Mouse (Mus musculus) embryo, embryonic 11.5 days (tissue): ENCODE results near the gene Slc38a6.
A peak's percentile ranks its signal among the peaks of the same experiment; 100 is the strongest.

ENCODE experiments used
- DNase-seq: peaks from one replicate; pipeline ENCODE4 v3.0.0-alpha.2; 2012; ENCODE audit warnings: low read depth, low spot score

The Slc38a6 gene

DNA sequence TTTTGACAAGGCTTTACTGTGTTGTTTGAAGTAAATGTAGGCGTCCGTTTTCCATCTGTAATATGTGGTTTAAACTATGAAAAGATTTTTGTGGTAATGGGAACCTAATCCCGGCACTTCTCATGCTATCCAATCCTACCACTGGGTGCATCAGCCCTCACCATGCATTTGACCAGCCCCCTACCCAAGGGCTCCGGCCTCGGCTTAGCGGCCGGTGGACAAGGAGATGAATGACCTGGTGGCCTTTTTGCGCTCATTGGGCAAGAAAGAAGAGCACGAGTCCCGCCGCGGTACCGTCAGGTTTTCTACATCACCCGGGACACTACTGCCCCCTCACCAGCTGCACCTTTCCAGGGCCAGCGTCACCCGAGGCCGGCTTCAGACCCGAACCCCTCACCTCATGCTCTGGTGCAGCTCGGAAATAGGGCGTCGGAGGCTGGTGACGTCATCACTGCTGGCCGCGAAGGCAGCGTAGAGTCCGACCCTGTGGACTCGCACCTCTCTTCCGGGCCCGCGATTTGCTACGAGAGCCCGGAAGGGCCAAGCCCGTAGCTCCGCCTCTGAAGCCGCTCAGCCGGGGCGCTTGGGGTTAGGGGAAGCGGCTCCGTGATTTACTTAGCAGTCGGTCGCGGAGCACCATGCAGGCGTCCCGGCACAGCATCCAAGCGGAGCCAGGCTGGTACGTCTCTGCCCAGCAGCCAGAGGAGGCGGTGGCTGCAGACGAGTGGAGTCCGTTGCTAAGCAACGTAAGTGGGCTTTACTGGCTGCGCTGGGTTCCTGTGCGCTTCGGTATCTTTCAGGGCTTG lies at the start of gene Slc38a6, which contains the start of gene Trmt5:
TSS of gene Slc38a6 (plus strand) at position 493 of the 806 bp plus-strand sequence.
TSS of gene Trmt5 (minus strand) at position 424 of the 806 bp plus-strand sequence.
- DNase-seq, result peak; percentile 89

DNA sequence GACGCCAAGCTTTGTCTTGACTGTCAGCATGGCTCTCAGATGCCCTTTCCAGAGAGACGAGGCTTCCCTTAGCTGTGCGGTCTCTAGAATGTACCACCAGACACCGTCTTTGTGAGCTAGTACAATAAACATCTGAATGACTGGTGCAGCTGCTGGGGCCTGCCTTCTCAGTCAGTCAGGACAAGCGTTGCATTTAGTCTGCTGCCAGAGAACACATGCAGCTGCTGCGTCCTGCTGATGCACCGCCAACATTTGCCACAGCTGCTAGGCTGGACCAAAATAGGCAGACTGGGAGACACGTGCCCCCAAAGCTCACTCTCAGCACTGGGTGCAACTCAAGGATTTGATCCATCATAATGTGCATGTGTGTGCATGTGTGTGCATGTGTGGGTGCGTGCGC lies 44.6 kb upstream of the Slc38a6 start:
- DNase-seq, result no peak

DNA sequence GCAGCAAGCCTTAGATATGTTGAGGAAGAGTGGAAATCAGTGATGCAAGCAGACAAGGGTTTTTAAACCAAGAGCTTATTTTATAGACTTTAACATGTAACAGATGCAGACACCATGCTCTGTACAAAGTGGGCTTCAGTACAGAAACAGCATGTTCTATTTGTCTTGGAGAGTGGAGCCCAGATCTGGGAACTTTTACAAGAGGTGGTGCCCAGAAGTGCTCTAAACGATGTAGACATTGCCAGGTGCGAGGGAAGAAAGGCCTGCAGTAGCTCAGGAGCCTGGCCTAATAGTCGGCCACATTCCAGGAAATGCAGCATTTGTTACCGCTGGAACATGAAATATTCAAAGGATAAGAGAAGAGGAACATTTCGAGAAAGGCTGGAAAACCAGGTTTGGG lies 40.9 kb upstream of the Slc38a6 start:
- no peak for DNase-seq

DNA sequence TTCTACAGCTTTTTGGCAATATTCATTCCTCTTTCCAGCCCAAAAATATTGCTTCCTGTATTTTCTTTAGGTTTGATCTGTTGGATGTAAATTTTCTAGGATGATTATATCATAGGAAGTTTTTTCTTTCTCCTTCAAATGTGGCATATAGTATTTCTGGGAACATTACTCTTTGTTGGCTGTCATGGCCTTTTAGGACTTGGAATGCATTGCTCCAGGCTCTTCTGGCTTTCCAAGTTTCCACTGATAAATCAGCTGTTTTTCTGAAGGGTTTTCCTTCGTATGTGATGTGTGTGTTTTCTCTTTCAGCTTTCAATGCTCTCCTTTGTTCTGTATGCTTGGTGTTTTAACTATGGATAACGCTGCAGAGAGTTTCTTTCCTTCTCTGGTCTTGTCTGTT lies 31.6 kb upstream of the Slc38a6 start:
- no peak for DNase-seq

DNA sequence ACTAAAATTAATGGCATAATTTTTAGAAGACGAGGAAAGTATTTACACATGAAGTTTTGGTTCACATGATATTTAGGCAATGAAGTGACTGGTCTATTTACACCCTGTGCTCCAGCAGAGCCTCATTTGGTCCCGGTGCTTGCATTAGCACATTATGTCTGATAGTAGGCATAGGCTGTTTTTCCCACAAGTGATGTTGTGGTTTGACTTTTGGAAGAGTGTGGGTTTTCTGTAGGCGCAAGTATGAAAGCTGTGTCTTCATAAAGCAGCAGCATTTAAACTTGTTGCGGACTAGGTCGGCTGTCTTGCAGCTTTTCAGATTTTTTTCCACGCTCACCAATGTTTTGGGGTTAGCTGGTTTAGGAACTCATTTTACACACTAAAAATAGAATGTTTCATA lies 27.3 kb upstream of the Slc38a6 start:
- DNase-seq, result no peak

DNA sequence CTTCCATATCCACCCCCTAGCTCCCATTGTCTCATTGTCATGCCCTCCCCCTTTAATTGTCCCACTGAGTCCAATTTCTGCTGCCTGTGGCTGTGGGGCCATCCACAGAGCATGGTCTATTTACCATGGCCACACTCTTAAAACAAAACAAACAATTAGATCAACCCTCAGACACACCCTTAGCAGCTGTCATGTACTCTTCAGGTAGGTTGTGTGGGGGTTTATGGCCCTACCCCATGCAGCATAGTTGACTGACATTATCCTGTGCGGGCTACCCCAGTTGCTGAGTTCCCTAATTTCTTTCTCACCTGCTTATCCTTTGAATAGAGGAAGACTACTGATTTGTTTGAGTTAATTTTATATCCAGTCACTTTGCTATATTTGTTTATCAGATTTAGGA lies 26.2 kb upstream of the Slc38a6 start:
- DNase-seq, result no peak

DNA sequence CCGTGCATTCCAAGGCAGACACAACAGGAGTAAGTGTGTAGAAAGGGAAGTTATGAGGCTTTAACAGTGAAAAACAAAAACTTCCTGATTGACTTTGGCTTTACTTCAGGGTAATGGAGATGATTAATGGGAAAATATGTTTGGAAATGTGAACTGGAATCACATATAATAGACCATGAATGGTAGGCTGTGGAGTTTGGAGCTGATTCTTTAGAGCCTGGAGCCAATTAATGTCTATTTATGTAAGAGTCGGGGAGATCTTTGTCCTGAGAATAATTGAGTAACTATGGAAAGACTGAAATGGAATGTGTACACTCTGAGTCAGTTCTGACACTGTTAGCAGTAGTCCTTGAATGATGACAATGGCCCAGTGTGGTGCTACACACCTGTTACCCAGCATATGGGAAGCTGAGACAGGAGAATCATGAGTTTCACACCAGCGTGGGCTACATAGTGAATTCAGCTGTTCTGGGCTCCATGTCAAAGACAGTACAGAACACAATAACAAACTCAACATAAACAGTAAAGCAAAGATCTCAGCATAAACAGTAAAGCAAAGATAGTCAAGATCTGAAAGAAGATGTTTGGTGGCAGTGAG lies 21.1 kb upstream of the Slc38a6 start:
- no peak for DNase-seq

DNA sequence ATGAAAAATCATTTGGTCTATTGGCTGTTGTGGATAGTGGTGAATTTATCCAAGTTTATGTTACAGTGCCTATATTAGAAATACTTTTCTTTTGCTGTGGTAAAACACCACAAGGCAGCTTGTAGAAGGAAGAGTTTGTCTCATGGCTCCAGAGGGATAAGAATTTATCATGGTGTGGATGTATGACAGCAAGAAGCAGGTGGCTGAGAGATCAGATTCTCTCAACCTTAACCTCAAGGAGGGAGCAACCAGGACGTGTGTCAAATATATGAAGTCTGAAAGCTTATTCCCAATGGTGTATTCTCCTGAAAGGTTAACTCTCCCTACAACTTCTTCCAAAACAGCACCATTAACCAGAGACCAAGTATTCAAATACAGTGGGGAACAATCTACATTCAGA lies 20.0 kb upstream of the Slc38a6 start:
- no peak for DNase-seq

DNA sequence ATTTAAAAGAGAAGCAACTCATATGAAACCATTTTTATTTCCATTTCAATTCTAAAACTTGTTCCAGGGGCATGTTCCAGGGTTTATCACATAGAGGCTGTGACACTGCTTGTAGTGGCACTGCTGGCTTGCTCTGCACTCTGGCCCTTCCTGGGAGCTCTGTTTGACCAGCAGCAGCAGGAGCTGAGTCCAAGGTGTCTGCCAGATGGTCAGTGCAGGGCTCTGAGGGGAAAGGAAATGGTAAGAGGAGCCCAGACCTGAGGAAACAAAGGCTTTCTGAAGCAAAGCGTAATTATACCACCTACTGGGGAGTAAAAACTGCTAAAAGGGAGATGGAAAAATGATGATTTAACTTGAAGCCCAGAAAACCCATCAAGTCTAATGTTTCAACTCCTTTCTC lies 18.1 kb upstream of the Slc38a6 start:
- DNase-seq, result no peak

DNA sequence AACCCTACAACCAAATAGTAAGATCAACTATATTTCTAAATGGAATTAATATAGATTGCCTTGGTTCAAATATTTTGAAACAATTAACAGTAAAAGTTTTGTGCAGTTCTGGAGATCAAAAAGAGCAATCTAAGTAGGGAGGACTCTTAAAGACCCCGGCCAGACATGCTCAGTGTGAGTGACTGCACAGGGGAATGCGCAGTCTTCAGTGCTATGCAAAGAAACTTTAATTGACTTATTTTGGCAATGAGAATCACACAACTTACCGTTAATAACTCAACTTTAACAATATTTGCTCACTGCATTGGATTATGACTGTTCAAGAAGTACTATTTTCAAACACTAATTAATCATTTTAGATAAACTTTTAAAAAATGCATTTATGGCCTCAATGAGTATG lies 17.0 kb upstream of the Slc38a6 start:
- DNase-seq, result no peak

DNA sequence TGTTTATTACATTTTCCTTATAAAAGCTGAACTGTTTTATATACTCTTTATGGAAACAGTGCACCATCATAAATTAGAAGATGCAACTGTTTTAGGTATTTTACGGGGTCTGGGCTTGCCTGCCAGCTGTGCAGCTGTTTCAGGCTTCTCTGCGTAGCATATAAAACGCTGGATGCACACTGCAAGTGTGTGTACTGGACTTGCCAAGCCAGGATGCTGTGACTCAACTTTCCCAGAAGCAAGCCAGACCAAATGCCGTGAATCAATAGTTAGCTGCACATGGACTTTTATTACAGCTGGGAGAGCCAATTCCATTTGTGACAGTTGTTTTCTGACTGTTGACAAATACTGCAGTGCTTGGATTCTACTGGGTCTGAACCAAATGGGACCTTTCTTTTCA lies 16.6 kb upstream of the Slc38a6 start:
- DNase-seq, result no peak

DNA sequence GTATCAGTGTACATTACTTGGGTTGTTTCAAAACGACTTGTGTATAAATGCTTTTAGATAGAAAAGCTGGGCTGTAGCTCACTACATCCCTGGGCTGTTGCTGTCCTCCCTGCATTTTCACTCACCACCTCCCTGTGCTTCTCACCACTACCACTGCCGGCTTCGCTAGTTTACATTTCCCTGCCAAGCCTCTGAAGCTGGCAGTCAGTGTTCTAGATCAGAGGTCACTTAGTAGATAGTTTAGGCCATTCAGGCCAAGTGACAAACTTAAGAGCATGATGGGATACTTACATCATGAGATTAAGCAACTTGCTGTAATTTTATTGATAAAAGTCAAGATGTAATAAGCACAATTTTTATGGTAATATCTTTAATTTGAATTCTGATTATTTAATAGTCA lies 11.7 kb upstream of the Slc38a6 start:
- DNase-seq, result no peak

DNA sequence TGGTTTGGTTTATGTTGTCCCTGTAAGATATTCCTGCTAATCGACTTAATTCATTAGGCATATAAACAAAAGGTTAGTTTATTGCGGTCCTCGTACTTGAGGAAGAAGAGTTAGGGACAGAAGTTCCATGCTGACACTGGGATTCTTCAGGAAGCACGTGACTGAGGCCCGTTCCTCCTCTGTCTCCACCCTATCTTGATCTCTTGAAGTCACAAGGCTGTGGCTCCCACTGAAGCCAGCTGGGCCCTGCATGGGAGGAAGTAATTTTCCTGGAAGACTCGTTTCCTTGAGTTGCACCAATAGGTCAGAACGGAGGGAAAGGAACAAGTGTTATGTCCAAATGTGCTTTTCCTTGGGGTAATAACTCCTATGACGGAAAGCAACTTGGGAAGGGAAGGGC lies 1.0 kb downstream of the Slc38a6 start:
- DNase-seq, result no peak

DNA sequence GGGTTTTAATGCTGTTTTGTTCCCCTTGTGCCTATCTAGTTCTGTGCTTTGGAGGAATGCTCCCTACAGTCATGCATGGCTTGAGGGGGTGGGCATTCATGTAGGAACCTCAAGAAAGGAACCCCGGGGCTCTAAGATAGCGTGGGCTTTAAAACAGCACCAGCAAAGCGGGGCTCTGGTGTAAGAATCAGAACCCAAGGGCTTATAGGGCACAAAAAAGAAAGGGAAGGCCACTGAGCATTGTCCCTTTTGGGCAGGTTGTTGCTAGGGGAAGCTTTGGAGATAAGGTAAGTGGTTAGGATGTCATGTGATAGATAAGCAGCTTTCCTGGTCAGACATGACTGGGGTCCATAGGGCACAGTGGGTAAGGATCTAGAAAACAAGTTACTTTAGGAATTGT lies 2.0 kb downstream of the Slc38a6 start:
- no peak for DNase-seq

DNA sequence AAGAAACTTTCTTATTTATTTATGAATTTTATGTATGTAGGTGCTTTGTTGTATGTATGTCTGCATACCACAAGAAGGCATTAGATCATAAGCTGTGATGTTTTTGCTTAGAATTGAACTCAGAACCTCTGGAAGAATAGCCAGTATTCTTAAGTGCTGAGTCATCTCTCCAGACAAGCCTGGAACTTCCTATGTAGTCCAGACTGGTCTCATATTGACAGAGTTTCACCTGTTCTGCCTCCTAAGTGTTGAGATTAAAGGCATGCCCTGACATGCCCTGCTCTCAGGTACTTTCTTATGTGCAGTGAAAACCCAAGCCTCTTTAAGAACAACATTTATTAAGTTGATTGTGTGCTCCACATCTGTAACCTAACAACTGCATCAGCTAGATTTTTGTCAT lies 8.3 kb downstream of the Slc38a6 start:
- no peak for DNase-seq

DNA sequence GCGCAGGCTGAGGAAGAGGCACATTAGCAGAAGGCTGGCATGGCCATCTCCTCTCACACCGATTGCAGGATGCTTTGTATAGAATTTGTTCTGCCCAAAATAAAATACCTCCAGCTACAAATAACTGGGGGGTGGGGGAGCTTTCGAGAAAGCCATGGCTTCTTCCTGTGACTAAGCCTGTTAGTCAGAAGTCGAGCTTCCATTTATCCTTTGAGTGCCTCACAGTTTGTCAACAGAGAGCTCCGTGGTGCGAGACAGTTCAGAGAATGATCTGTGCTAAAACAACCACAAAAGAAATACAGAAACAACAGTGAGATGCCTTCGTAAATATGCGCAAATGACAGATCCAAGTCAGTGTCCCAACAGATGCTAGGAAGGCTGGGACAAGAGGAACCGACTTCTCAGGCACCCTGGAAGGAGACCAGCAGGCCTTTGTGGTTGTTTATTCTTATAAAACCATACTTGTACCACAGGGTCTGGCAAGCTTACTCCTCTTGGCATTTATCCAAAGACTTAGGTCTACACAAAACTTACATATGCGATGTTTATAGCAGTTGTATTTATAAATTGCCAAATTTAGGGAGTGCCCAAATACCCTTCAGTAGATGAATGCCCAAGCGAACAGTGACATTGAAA lies 9.0 kb downstream of the Slc38a6 start:
- no peak for DNase-seq

DNA sequence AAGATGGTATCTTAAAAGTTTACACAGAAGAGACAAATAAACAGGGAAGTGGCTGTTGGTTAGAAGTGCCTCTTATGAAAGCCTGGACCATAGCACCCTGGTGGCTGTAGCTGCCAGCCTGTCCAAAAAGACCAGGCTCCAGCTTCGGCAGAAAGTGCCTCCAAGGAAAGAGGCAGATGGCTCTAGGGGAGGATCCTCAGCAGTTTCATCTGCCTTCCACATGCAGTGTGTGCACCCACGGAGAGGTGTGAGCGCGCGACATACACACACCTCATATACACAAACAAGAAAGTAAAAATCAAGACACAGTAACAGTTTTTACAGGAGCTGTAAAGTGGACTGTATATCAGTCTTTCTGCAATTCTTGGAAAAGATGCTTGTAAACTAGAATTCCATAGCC lies 12.0 kb downstream of the Slc38a6 start:
- DNase-seq, result no peak

DNA sequence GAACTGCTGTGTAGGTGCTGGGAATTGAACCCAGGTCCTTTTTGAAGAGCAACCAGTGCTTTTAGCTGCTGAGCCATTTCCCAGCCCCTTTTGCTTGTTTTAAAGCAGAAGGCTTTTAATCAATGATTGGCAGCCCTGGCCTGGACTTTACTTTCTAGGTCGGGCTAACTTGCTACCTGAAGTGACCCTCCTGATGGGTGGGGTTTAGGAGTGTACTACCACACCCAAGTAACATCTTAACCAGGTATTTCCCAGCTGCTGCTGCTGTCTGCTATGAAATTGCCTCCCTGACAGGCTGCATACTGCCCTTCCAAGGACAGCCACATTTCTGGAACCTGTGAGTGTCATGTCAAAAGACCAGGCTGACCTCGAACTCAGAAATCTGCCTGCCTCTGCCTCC lies 14.0 kb downstream of the Slc38a6 start:
- no peak for DNase-seq

DNA sequence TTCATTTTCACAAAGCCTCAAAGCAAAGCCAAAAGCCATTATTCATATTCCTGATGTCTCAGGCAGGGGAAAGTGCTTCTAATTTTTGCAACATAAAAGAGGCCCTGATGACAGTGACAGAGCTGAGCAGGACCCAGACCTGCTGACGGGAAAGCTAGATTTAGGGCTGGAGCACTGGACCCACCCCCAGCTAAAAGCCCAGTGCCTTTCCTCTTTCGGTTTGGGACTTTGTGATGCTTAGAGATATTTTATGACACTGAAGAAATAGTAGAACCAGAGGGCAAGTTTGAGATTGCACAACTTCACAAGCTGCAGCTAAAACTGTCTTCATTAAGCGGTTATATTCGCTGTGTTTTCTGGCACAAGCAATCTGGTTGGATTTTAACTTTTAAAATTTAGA lies 18.1 kb downstream of the Slc38a6 start:
- no peak for DNase-seq

DNA sequence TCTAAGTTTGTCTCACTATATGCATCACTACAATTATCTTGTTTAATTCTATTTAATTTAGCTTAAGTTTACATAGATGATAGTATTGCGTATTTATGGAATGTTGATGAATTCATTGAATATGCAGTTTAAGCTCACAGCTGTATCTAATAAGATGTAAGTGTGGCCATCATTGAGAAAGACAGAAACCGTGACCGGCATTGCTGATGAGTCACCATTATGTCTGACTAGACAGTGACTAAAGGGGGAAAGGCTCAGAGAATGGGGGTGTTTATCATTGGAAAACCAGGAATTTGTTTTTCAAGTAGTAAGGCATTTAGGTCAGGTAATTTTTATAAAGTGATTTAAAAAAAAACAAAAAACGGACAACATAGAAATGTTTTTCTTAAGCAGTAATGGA lies 21.2 kb downstream of the Slc38a6 start:
- DNase-seq, result no peak

DNA sequence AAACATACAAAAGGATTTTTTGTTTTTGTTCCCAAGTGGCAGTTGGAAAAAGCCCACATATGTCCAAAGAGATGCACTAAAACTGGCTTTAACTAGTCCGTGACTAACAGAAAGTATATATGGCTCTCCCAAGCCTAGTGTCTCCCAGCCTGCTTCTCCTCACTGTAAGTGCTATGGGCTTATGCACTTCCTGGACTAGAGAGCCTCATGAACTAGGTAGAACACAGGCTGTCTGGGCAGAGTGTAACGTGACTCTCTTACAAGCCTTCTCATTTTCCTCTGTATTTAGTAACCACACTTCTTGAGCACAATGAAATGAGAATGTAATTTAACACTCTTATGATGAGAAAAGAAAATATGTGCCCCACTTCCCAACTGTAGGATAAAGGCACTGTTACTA lies 22.1 kb downstream of the Slc38a6 start:
- no peak for DNase-seq

DNA sequence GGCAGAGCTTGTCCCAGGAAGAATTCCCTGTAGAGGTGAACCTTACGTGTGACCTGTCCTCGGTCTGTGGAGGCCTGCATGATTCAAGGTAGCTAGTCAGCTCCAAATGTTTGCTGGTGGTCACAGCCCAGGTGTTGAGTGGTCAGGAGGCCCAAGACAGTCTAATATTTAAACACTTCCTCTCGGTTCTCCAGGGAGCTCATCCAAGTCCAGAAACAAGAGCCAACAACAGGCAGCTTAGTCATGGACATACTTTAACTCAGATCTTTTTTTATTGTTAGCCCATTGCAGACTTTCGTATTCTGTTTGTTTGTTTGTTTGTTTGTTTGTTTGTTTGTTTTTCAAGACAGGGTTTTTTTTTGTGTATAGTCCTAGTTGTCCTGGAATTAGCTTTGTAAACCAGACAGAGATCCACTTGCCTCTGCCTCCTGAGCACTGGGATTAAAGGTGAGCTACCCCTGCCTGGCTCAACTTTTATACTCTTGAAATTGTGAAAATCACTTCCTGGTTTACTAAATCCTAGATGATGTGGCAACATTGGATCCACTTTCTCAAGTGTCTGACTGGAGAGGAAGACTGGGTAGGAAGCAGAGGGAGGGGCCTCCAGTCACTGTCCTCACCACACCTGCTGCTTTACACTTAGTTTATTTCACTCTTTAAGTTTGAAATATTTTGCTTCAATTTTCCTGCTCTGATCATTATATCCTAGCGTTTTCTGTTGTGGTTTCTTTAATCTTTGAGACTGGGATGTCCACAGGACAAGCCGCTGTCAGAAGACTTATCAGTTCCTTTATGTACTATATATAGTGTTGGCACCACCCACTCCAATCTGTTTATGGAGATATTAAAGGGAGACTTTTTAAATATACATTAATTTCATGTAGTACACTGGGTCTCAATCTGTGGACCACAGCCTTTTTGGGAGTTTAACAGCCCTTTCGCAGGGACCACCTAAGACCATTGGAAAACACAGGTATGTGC lies 31.4 kb downstream of the Slc38a6 start:
- DNase-seq, result no peak
